Mouse (Mus musculus) liver, embryonic 15.5 days (tissue): ENCODE measurements around the gene Cd59a. TPM values are rescaled to one million over a fixed set of nuclear protein-coding genes. Genes with fewer than 3 reads are reported as not detected.

ENCODE experiments used
- ATAC-seq: fragments of 200-750 bp; cut with Nextera tagmentation; 2 replicates; pipeline ENCODE4 v1.8.0; 2017; ENCODE audit warnings: moderate number of reproducible peaks, mild to moderate bottlenecking, moderate library complexity; ENCODE audit not compliant: insufficient read depth
- H3K27ac ChIP-seq: fragments of 300-500 bp; sonication (generic); replicated peaks from 2 replicates; pipeline ENCODE4 v1.5.1; 2015; ENCODE audit warnings: mild to moderate bottlenecking, inconsistent platforms
- H3K27me3 ChIP-seq: fragments of 300-500 bp; sonication (generic); 2 replicates; pipeline ENCODE4 v1.6.1; 2015; ENCODE audit warnings: mild to moderate bottlenecking, inconsistent platforms
- H3K36me3 ChIP-seq: fragments of 300-500 bp; sonication (generic); replicated peaks from 2 replicates; pipeline ENCODE4 v1.6.1; 2015; ENCODE audit warnings: moderate library complexity, mild to moderate bottlenecking, inconsistent platforms
- H3K4me1 ChIP-seq: fragments of 300-500 bp; sonication (generic); replicated peaks from 2 replicates; pipeline ENCODE4 v1.6.1; 2015; ENCODE audit warnings: inconsistent platforms
- H3K4me2 ChIP-seq: fragments of 300-500 bp; sonication (generic); 2 replicates; pipeline ENCODE4 v1.6.1; 2015; ENCODE audit warnings: moderate library complexity, mild to moderate bottlenecking, inconsistent platforms
- H3K4me3 ChIP-seq: fragments of 300-500 bp; sonication (generic); replicated peaks from 2 replicates; pipeline ENCODE4 v1.5.1; 2015; ENCODE audit warnings: mild to moderate bottlenecking, inconsistent platforms
- H3K9ac ChIP-seq: fragments of 300-500 bp; sonication (generic); 2 replicates; pipeline ENCODE4 v1.6.1; 2015; ENCODE audit warnings: moderate library complexity, mild to moderate bottlenecking, inconsistent platforms
- H3K9me3 ChIP-seq: fragments of 300-500 bp; sonication (generic); replicated peaks from 2 replicates; pipeline ENCODE4 v1.6.1; 2016; ENCODE audit warnings: inconsistent platforms
- WGBS: fragments of 180-500 bp; shearing (Covaris S2); methylation state at CpG from one replicate; pipeline ENCODE4 v1.1.7; 2015; ENCODE audit warnings: mixed read lengths; ENCODE audit not compliant: insufficient replicate concordance; 5-methylcytosine and 5-hydroxymethylcytosine counted together
- polyA plus RNA-seq: library from polyadenylated mRNA; unstranded; fragments of >200 nt; fragmentation: Nextera tagmentation; extraction: Ambion mirVana; gene quantifications from 2 replicates; pipeline ENCODE4 v1.2.1, GENCODE M21; 2015

The Cd59a gene
- polyA plus RNA-seq, 1 experiment from 2014 or later, result 92.5 TPM

GRCm38 (mm10) chr2:104122505-104123378 is 27.1 kb downstream of the Cd59a start, which contains the start of gene A930018P22Rik:
Gene A930018P22Rik, plus strand, starts transcription at chr2:104122769.
- Histone ChIP-seq H3K4me3 (peak within 1 kb of the TSS; percentile 77), H3K27me3 (peaks cover 29% of the 10 kb centered on the region), H3K36me3 (peaks cover 4% of the 10 kb centered on the region), H3K9me3 (no peaks in the 10 kb centered on the region), H3K27ac (peak within 1 kb of the TSS; percentile 99), H3K9ac (peak within 1 kb of the TSS; percentile 97), H3K4me1 (peaks cover 59% of the 10 kb centered on the region), H3K4me2 (peak within 1 kb of the TSS; percentile 94)
- 0% methylated on average over 74 of the region's 74 CpGs for WGBS
- peak; percentile 86 for ATAC-seq

- WGBS, result 20% methylated on average over 3 of the region's 3 CpGs
- peak overlapping the region; percentile 99 for H3K27ac ChIP-seq
- peak overlapping the region; percentile 94 for H3K4me2 ChIP-seq
- peaks cover 61% of the 10 kb centered on the region for H3K4me1 ChIP-seq
- H3K36me3 ChIP-seq, result 0 out of 2 replicates have a peak, but pooled peaks cover 4% of the 10 kb centered on the region
- peaks cover 37% of the 10 kb centered on the region for H3K27me3 ChIP-seq
- no peaks in the 10 kb centered on the region for H3K9me3 ChIP-seq
- H3K9ac ChIP-seq, result peak overlapping the region; percentile 97
- H3K4me3 ChIP-seq, result peak overlapping the region; percentile 77
- ATAC-seq, result peak; percentile 39
These were observed 27.9 kb downstream of the Cd59a start for GRCm38 (mm10) chr2:104123540-104123939.

GRCm38 (mm10) chr2:104124071-104124470 is 28.5 kb downstream of the Cd59a start:
- H3K27me3 ChIP-seq, result peaks cover 42% of the 10 kb centered on the region
- H3K4me3 ChIP-seq, result peak overlapping the region; percentile 77; the same call in 1 of the 2 replicates
- peaks cover 61% of the 10 kb centered on the region for H3K4me1 ChIP-seq
- H3K9me3 ChIP-seq, result no peaks in the 10 kb centered on the region
- peak overlapping the region; percentile 99 for H3K27ac ChIP-seq
- H3K9ac ChIP-seq, result peak overlapping the region; percentile 97; the same call in 1 of the 2 replicates
- H3K4me2 ChIP-seq, result peak overlapping the region; percentile 94
- no peaks in the 10 kb centered on the region for H3K36me3 ChIP-seq
- ATAC-seq, result no peak
- WGBS, result 41% methylated on average over 5 of the region's 5 CpGs

- Histone ChIP-seq H3K4me2 (peak overlapping the region; percentile 64), H3K9ac (no peak overlapping the region), H3K36me3 (no peaks in the 10 kb centered on the region), H3K27me3 (peaks cover 42% of the 10 kb centered on the region), H3K27ac (peak overlapping the region; percentile 92; the same call in 1 of the 2 replicates), H3K4me3 (no peak overlapping the region), H3K4me1 (peaks cover 47% of the 10 kb centered on the region), H3K9me3 (no peaks in the 10 kb centered on the region)
- 70% methylated on average over 13 of the region's 13 CpGs for WGBS
- no peak for ATAC-seq
These were observed 33.4 kb downstream of the Cd59a start for GRCm38 (mm10) chr2:104128803-104129531.

GRCm38 (mm10) chr2:104130165-104130564 is 34.6 kb downstream of the Cd59a start:
- H3K9me3 ChIP-seq, result no peaks in the 10 kb centered on the region
- WGBS, result 29% methylated on average over 6 of the region's 6 CpGs
- peak overlapping the region; percentile 92 for H3K27ac ChIP-seq
- peaks cover 39% of the 10 kb centered on the region for H3K4me1 ChIP-seq
- H3K27me3 ChIP-seq, result peaks cover 34% of the 10 kb centered on the region
- H3K36me3 ChIP-seq, result no peaks in the 10 kb centered on the region
- H3K4me3 ChIP-seq, result peak overlapping the region; percentile 17
- peak; percentile 99 for ATAC-seq
- peak overlapping the region; percentile 29 for H3K9ac ChIP-seq
- H3K4me2 ChIP-seq, result peak overlapping the region; percentile 64

- Histone ChIP-seq H3K27ac (peak overlapping the region; percentile 92), H3K9me3 (no peaks in the 10 kb centered on the region), H3K9ac (peak overlapping the region; percentile 29; the same call in 1 of the 2 replicates), H3K4me3 (no peak overlapping the region), H3K4me1 (peaks cover 39% of the 10 kb centered on the region), H3K36me3 (no peaks in the 10 kb centered on the region), H3K4me2 (peak overlapping the region; percentile 64; the same call in 1 of the 2 replicates), H3K27me3 (peaks cover 30% of the 10 kb centered on the region)
- no peak for ATAC-seq
- WGBS, result 42% methylated on average over 3 of the region's 3 CpGs
These were observed 35.4 kb downstream of the Cd59a start for GRCm38 (mm10) chr2:104130969-104131368.

GRCm38 (mm10) chr2:104132266-104132859 is 36.8 kb downstream of the Cd59a start:
- Histone ChIP-seq H3K9me3 (no peaks in the 10 kb centered on the region), H3K27ac (0 out of 2 replicates have a peak overlapping the region, but pooled peaks have one; percentile 1), H3K4me2 (no peak overlapping the region), H3K4me1 (peaks cover 39% of the 10 kb centered on the region), H3K27me3 (peaks cover 22% of the 10 kb centered on the region), H3K36me3 (no peaks in the 10 kb centered on the region), H3K4me3 (no peak overlapping the region), H3K9ac (no peak overlapping the region)
- WGBS, result 43% methylated on average over 7 of the region's 7 CpGs
- no peak for ATAC-seq

GRCm38 (mm10) chr2:104133042-104133810 is 37.6 kb downstream of the Cd59a start:
- 38% methylated on average over 11 of the region's 12 CpGs for WGBS
- peaks cover 16% of the 10 kb centered on the region for H3K27me3 ChIP-seq
- H3K4me2 ChIP-seq, result no peak overlapping the region
- H3K27ac ChIP-seq, result 0 out of 2 replicates have a peak overlapping the region, but pooled peaks have one; percentile 1
- no peak for ATAC-seq
- no peak overlapping the region for H3K9ac ChIP-seq
- no peak overlapping the region for H3K4me3 ChIP-seq
- H3K4me1 ChIP-seq, result peaks cover 39% of the 10 kb centered on the region
- no peaks in the 10 kb centered on the region for H3K9me3 ChIP-seq
- no peaks in the 10 kb centered on the region for H3K36me3 ChIP-seq

- Histone ChIP-seq H3K36me3 (no peaks in the 10 kb centered on the region), H3K9ac (no peak overlapping the region), H3K4me3 (no peak overlapping the region), H3K27ac (no peak overlapping the region), H3K27me3 (peaks cover 7% of the 10 kb centered on the region), H3K4me2 (no peak overlapping the region), H3K9me3 (no peaks in the 10 kb centered on the region), H3K4me1 (peaks cover 28% of the 10 kb centered on the region)
- 37% methylated on average over 8 of the region's 8 CpGs for WGBS
- ATAC-seq, result no peak
These were observed 38.8 kb downstream of the Cd59a start for GRCm38 (mm10) chr2:104134150-104135056.
